Comparison of ENCODE assay signal across 8 mouse cellular contexts in the genomic region with DNA sequence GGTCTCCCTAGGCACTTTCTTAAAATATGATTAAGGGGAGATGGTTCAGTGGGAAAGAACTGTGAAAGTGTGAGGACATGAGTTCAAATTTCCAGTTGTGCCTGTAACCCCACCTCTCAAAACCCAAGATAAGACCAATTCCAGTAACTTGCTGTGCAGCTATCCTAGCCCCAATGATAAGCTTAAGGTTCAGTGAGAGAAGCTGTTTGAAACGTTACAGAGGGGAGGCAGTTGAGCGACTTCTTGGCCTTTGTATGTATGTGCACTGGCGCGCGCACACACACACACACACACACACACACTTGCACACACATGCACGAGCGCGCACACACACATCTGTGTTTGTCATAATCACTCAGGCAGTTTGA. TPM values are rescaled to one million over a fixed set of nuclear protein-coding genes. Genes with fewer than 3 reads are reported as not detected.
DNase-seq lines count a peak whose midpoint lies in the region; ATAC-seq lines count a peak whose summit lies in the region.

No protein-coding gene starts in this region.

- H3K9me3 ChIP-seq in kidney, embryonic 14.5 days (ENCODE audit: control insufficient read depth, low read length) = no peaks in the 10 kb centered on the region
- H3K9me3 ChIP-seq in embryonic facial prominence, embryonic 15.5 days (replicated peaks) = no peaks in the 10 kb centered on the region
- H3K9me3 ChIP-seq in limb, embryonic 11.5 days (ENCODE audit: control insufficient read depth, low read length) = no peaks in the 10 kb centered on the region
- no peaks in the 10 kb centered on the region for H3K9me3 ChIP-seq in neural tube, embryonic 12.5 days

- H3K27ac ChIP-seq in kidney, embryonic 14.5 days (ENCODE audit: low read depth, low read length) = no peak overlapping the region
- no peak overlapping the region for H3K27ac ChIP-seq in embryonic facial prominence, embryonic 15.5 days (replicated peaks)
- H3K27ac ChIP-seq in limb, embryonic 11.5 days (replicated peaks; ENCODE audit: low read depth, low read length) = no peak overlapping the region
- H3K27ac ChIP-seq in neural tube, embryonic 12.5 days = no peak overlapping the region

- H3K4me2 ChIP-seq in kidney, embryonic 14.5 days (replicated peaks; ENCODE audit: low read depth, low read length) = peak overlapping the region; percentile 43
- H3K4me2 ChIP-seq in embryonic facial prominence, embryonic 15.5 days (replicated peaks) = peak overlapping the region; percentile 52
- peak overlapping the region; percentile 34 for H3K4me2 ChIP-seq in limb, embryonic 11.5 days (ENCODE audit: low read depth, severe bottlenecking)
- peak overlapping the region; percentile 43 for H3K4me2 ChIP-seq in neural tube, embryonic 12.5 days (replicated peaks)

- no peak overlapping the region for H3K9ac ChIP-seq in kidney, embryonic 14.5 days (ENCODE audit: low read depth, low read length)
- no peak overlapping the region for H3K9ac ChIP-seq in embryonic facial prominence, embryonic 15.5 days
- no peak overlapping the region for H3K9ac ChIP-seq in limb, embryonic 11.5 days (ENCODE audit: low read length)
- H3K9ac ChIP-seq in neural tube, embryonic 12.5 days = no peak overlapping the region

- DNase-seq in kidney, adult 11 months = no peak
- DNase-seq in limb, embryonic 11.5 days (ENCODE audit: low spot score) = no peak
- DNase-seq in ovary, postnatal 36 days (ENCODE audit: low spot score) = no peak
- DNase-seq in spleen, postnatal 10 days (ENCODE audit: low spot score in 2 of 2) = no peak
- DNase-seq in kidney, postnatal 36 days = no peak

- H3K36me3 ChIP-seq in kidney, embryonic 14.5 days (ENCODE audit: control insufficient read depth, insufficient read depth, low read length) = no peaks in the 10 kb centered on the region
- H3K36me3 ChIP-seq in embryonic facial prominence, embryonic 15.5 days = no peaks in the 10 kb centered on the region
- no peaks in the 10 kb centered on the region for H3K36me3 ChIP-seq in limb, embryonic 11.5 days (ENCODE audit: control insufficient read depth, insufficient read depth, low read length)
- H3K36me3 ChIP-seq in neural tube, embryonic 12.5 days = no peaks in the 10 kb centered on the region

- no peaks in the 10 kb centered on the region for H3K27me3 ChIP-seq in kidney, embryonic 14.5 days (ENCODE audit: control insufficient read depth, insufficient read depth, low read length)
- no peaks in the 10 kb centered on the region for H3K27me3 ChIP-seq in embryonic facial prominence, embryonic 15.5 days
- H3K27me3 ChIP-seq in limb, embryonic 11.5 days (ENCODE audit: control insufficient read depth, insufficient read depth, low read length) = no peaks in the 10 kb centered on the region
- no peaks in the 10 kb centered on the region for H3K27me3 ChIP-seq in neural tube, embryonic 12.5 days (replicated peaks)

- peak overlapping the region; percentile 20; the same call in 1 of the 2 replicates for H3K4me3 ChIP-seq in kidney, embryonic 14.5 days (ENCODE audit: low read length)
- peak overlapping the region; percentile 74 for H3K4me3 ChIP-seq in embryonic facial prominence, embryonic 15.5 days (replicated peaks)
- H3K4me3 ChIP-seq in limb, embryonic 11.5 days (ENCODE audit: low read depth, low read length) = no peak overlapping the region
- no peak overlapping the region for H3K4me3 ChIP-seq in neural tube, embryonic 12.5 days

- 82% methylated on average over 8 of the region's 8 CpGs for WGBS in kidney, embryonic 14.5 days
- WGBS in embryonic facial prominence, embryonic 15.5 days = 77% methylated on average over 8 of the region's 8 CpGs
- 81% methylated on average over 8 of the region's 8 CpGs for WGBS in limb, embryonic 11.5 days
- 78% methylated on average over 8 of the region's 8 CpGs for WGBS in neural tube, embryonic 12.5 days

- ATAC-seq in kidney, embryonic 14.5 days (ENCODE audit: low FRiP score, low TSS enrichment) = no peak
- no peak for ATAC-seq in embryonic facial prominence, embryonic 15.5 days (ENCODE audit: insufficient number of reproducible peaks, low FRiP score, low TSS enrichment, low read depth)
- ATAC-seq in limb, embryonic 11.5 days (ENCODE audit: insufficient number of reproducible peaks, low FRiP score, low TSS enrichment, low read depth) = no peak
- ATAC-seq in neural tube, embryonic 12.5 days (ENCODE audit: low FRiP score, low read depth) = no peak

- H3K4me1 ChIP-seq in kidney, embryonic 14.5 days (ENCODE audit: control insufficient read depth, insufficient read depth, low read length) = peaks cover 29% of the 10 kb centered on the region
- H3K4me1 ChIP-seq in embryonic facial prominence, embryonic 15.5 days = peaks cover 36% of the 10 kb centered on the region
- 0 out of 2 replicates have a peak, but pooled peaks cover 3% of the 10 kb centered on the region for H3K4me1 ChIP-seq in limb, embryonic 11.5 days (ENCODE audit: control insufficient read depth, insufficient read depth, low read length)
- H3K4me1 ChIP-seq in neural tube, embryonic 12.5 days = peaks cover 31% of the 10 kb centered on the region

RNA-seq across cellular contexts. Expression of gene Gna12, which starts 0.8 kb away (rescaled TPM):
- polyA plus RNA-seq in kidney, embryonic 14.5 days (2014; fragmentation: Nextera tagmentation; extraction: Ambion mirVana) = 20.4 and 22.1 TPM in 2 replicates
- 24.6 and 35.3 TPM in 2 replicates for polyA plus RNA-seq in embryonic facial prominence, embryonic 15.5 days (2015; fragmentation: Nextera tagmentation; extraction: Ambion mirVana)
- 34.5 and 48.7 TPM in 2 replicates for polyA plus RNA-seq in limb, embryonic 11.5 days (2014; fragmentation: Nextera tagmentation; extraction: Ambion mirVana)
- 77.6 and 85.3 TPM in 2 replicates for polyA plus RNA-seq in neural tube, embryonic 12.5 days (2016; fragmentation: Nextera tagmentation; extraction: Ambion mirVana)

Comparison
In these comparisons a context has a peak if more than half of its experiments do, and no peak if none do; other contexts are left out.
1. H3K4me3 ChIP-seq: peak in kidney, embryonic 14.5 days (single experiment) and embryonic facial prominence, embryonic 15.5 days (single experiment); none in limb, embryonic 11.5 days (single experiment) and neural tube, embryonic 12.5 days (single experiment).
2. Peak in every context shown above with its lines, with median percentiles within 50 percentile points of each other: H3K4me2 ChIP-seq.